Mouse (Mus musculus) cerebellum, adult 2 months (tissue): ENCODE data around the gene Oprd1.

ENCODE experiments used
- CTCF ChIP-seq: fragments of 200-500 bp; IDR thresholded peaks from 2 replicates; pipeline ENCODE4 v1.5.1; 2011; ENCODE audit warnings: low read depth, mild to moderate bottlenecking, control low read depth, low read length, moderate library complexity, borderline replicate concordance; ENCODE audit not compliant: insufficient read depth
- POLR2A ChIP-seq: fragments of 200-500 bp; IDR thresholded peaks from 2 replicates; pipeline ENCODE4 v1.6.1; 2011; ENCODE audit warnings: low read length, control low read depth, borderline replicate concordance; ENCODE audit not compliant: insufficient read depth

GRCm38 (mm10) chr4:132062934-132063884 is 81.1 kb downstream of the Oprd1 start:
- TF ChIP-seq CTCF, result no peak
- TF ChIP-seq POLR2A, result no peak
